Mouse (Mus musculus) testis, adult 2 months (tissue): Measurements from ENCODE around the gene Teddm1a. TPM values are rescaled to one million over a fixed set of nuclear protein-coding genes. Genes with fewer than 3 reads are reported as not detected.
"Not testable (repeated sequence)": the region's sequence is repeated elsewhere in the genome, so short reads cannot be mapped to it uniquely, and the experiment has no call there.

Experiments used
- H3K27ac ChIP-seq: fragments of 200-500 bp; 2 replicates; pipeline ENCODE4 v1.5.1; 2012; ENCODE audit warnings: low read depth, low read length; ENCODE audit not compliant: control insufficient read depth, insufficient read depth
- H3K27me3 ChIP-seq: fragments of 200-500 bp; 2 replicates; pipeline ENCODE4 v1.6.1; 2012; ENCODE audit warnings: mild to moderate bottlenecking, low read length, moderate library complexity; ENCODE audit not compliant: control insufficient read depth, insufficient read depth
- H3K36me3 ChIP-seq: fragments of 200-500 bp; 2 replicates; pipeline ENCODE4 v1.6.1; 2012; ENCODE audit warnings: mild to moderate bottlenecking, low read length; ENCODE audit not compliant: control insufficient read depth, insufficient read depth
- H3K4me1 ChIP-seq: fragments of 200-500 bp; 2 replicates; pipeline ENCODE4 v1.6.1; 2012; ENCODE audit warnings: low read length; ENCODE audit not compliant: control insufficient read depth, insufficient read depth
- H3K4me3 ChIP-seq: fragments of 200-500 bp; 2 replicates; pipeline ENCODE4 v1.5.1; 2012; ENCODE audit warnings: low read depth, mild to moderate bottlenecking, low read length, moderate library complexity, mixed read lengths; ENCODE audit not compliant: control insufficient read depth
- CTCF ChIP-seq: fragments of 200-500 bp; IDR thresholded peaks from 2 replicates; pipeline ENCODE4 v1.5.1; 2012; ENCODE audit warnings: low read depth, mild to moderate bottlenecking, inconsistent platforms, low read length, moderate library complexity; ENCODE audit not compliant: control insufficient read depth, insufficient read depth, insufficient replicate concordance
- POLR2A ChIP-seq: fragments of 200-500 bp; IDR thresholded peaks from 2 replicates; pipeline ENCODE4 v1.6.1; 2012; ENCODE audit warnings: low read depth, mild to moderate bottlenecking, inconsistent platforms, low read length, moderate library complexity; ENCODE audit not compliant: control insufficient read depth
- polyA plus RNA-seq: library from polyadenylated mRNA; depleted of rRNA; stranded (reverse); fragments of >200 nt; gene quantifications from 2 replicates; pipeline ENCODE4 v1.2.3, GENCODE M21; 2012; rRNA removed

Gene Teddm1a
- polyA plus RNA-seq: not detected in 2 replicates

DNA sequence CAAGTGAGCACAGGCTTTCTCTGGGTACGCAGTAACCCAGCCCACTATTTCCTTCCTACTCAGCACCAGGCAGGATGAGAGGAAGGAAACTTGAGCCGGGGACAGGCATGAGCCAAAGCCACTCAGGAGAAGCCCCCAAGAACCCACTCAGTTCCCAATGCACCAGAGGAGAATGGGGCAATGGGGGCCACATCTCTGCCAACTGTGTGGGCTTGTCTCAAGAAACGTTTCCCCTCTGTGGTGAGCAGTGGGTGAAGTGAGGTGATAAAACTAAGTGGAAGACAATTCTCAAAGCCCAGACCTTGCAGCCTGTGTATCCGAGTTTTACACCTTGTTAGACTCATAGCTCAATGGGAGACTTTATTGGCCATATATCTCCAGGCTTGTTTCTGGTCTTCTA is at the start of gene Teddm1a:
Gene Teddm1a (plus strand): TSS at position 301 of the 400 bp plus-strand sequence.
- no peak for TF ChIP-seq POLR2A
- no peak for TF ChIP-seq CTCF
- Histone ChIP-seq H3K4me3 (no peak within 1 kb of the TSS), H3K27ac (no peak within 1 kb of the TSS), H3K27me3 (no peaks in the 10 kb centered on the region), H3K36me3 (no peaks in the 10 kb centered on the region), H3K4me1 (no peaks in the 10 kb centered on the region; the same call in 1 of the 2 replicates)

DNA sequence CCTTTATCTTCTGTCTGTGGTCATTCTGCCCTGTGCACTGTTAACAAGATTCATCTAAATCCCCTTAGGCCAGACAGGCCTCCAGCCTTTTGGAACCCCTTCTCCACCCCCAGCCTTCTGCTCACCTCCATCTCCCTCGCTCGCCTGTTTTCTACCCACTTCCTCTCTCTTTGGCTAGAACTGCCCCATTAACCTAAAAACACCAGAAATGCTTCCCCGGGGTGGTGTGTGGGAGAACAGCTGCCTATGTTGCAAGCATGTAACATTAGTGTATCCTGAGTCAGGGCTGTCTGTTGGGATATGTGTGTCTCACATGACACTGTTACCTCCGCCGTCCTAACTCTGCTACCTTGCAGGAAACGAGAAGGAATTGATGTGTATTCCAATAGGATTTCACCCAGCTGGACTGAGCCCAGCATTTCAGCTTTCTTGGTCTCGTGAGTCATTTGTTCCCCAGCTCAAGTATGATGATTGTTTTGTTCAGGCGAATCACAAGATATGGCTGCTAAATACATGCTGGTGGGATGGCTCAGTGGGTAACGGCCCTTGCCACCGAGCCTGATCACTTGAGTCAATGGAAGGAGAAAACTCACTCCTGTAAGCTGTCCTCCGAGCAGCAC is 49.3 kb upstream of the Teddm1a start:
- no peak overlapping the region for H3K27ac ChIP-seq
- H3K36me3 ChIP-seq: no peaks in the 10 kb centered on the region
- H3K4me3 ChIP-seq: peak overlapping the region; percentile 20; the same call in 1 of the 2 replicates
- peaks cover 3% of the 10 kb centered on the region for H3K4me1 ChIP-seq
- no peak for TF ChIP-seq POLR2A
- TF ChIP-seq CTCF: no peak
- H3K27me3 ChIP-seq: no peaks in the 10 kb centered on the region

DNA sequence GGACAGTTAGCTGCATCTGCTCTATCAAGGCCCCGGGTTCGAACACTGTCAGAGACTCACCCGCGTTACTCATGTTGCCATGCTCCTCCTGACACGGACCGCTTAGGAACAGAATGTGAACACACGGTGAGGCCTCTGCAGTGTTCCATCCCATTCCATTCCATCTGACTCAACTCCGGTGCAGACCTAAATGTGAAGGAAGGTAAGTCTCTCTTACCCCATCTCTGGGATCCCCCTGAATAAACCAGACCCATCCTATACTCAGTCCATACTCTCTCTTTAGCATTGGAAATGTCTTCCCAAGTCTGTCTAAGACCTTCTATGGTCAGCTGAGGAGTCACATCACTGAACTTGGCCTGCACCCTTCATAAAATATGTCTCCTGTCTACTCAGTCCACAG is 47.5 kb upstream of the Teddm1a start, which contains the start of gene Rgsl1:
Gene Rgsl1 (minus strand): TSS at position 101 of the 400 bp plus-strand sequence.
- Histone ChIP-seq H3K36me3 (no peaks in the 10 kb centered on the region), H3K4me3 (peak within 1 kb of the TSS; percentile 59), H3K27me3 (no peaks in the 10 kb centered on the region), H3K27ac (no peak within 1 kb of the TSS), H3K4me1 (peaks cover 3% of the 10 kb centered on the region)
- no peak for TF ChIP-seq CTCF
- TF ChIP-seq POLR2A: peak; percentile 22; the same call in 1 of the 2 replicates

DNA sequence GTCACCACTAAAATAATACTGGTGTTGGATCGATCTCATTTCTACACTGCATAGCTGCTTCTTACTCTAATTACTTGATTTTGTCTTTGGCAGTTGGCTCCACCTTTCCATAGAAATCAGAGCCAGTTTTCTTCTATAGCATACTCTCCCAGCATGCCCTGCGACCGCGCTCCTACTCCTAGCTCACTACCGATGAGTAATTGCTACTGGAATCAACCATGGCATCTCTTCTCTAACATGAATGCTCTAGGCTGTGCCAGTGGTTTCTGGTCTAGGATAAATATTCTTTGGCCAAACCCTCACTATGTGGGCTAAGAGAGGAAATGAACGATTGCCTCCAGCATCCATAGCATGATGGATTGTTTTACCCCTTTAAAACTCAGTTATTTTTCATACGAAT is 45.1 kb upstream of the Teddm1a start:
- no peak for TF ChIP-seq POLR2A
- Histone ChIP-seq H3K27me3 (no peaks in the 10 kb centered on the region), H3K4me1 (peaks cover 3% of the 10 kb centered on the region), H3K36me3 (no peaks in the 10 kb centered on the region), H3K4me3 (no peak overlapping the region), H3K27ac (no peak overlapping the region)

DNA sequence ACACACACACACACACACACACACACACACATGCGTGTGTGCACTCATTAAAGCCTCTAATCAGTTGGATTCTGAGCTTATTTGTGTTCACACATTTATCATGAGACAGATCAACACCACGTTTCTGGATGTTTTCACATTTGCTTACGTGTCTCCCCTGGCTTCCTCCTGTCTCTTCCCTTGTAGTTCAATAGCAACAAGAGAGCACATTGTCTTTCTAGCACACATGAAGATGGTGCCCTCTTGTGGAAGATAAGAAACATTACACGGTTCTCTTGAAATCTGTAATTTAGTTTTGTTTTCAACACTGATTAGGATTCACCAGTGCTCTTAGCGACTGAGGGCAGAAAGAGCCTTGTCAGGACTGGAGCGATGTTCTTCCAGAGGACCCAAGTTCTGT is 44.7 kb upstream of the Teddm1a start:
- no peaks in the 10 kb centered on the region for H3K27me3 ChIP-seq
- H3K36me3 ChIP-seq: no peaks in the 10 kb centered on the region
- TF ChIP-seq CTCF: no peak
- no peak for TF ChIP-seq POLR2A
- H3K27ac ChIP-seq: no peak overlapping the region
- no peak overlapping the region for H3K4me3 ChIP-seq
- H3K4me1 ChIP-seq: peaks cover 3% of the 10 kb centered on the region

DNA sequence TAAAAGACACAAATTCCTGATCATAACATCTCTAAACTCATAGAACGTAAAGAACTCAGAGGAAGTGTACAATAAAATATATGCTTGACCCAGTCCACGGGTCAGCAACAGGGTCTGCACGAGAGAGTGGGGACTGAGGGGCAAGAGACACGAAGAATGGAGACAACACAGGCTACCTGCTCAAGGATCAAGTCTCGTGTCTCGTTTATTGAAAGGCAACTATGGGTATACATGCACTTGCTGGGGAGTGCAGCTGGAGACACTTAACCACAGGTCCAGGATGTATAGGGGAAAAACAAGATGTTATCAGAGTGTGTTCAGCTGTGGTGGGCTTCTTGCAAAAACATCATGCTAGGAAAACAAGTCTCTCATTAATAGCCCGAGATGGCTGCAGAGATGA is 38.8 kb upstream of the Teddm1a start:
- H3K4me3 ChIP-seq, H3K4me1 ChIP-seq, H3K36me3 ChIP-seq, H3K27ac ChIP-seq, H3K27me3 ChIP-seq: not testable (repeated sequence)

DNA sequence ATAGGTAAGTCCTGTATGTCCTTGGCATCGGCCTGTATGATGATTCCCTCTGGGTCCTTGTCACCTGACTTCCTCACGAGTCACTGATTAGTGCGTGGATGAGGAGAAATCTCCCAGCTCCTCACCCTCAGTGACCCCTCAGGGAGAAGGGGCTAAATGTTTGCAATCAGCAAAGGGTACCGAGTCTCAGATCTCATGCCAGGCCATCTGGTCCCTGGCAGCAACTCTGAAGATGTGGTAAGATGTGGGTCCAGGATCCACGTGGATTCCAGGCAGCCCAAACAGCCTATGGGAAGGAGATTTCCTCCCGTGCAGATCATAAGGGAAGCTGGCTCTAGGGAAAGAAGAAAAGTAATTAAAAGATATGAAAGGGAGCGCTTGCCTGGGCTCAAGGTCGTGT is 35.6 kb upstream of the Teddm1a start:
- no peak overlapping the region for H3K27ac ChIP-seq
- no peaks in the 10 kb centered on the region for H3K4me1 ChIP-seq
- no peaks in the 10 kb centered on the region for H3K27me3 ChIP-seq
- H3K36me3 ChIP-seq: no peaks in the 10 kb centered on the region
- TF ChIP-seq CTCF (no peak), POLR2A (no peak)
- H3K4me3 ChIP-seq: no peak overlapping the region

DNA sequence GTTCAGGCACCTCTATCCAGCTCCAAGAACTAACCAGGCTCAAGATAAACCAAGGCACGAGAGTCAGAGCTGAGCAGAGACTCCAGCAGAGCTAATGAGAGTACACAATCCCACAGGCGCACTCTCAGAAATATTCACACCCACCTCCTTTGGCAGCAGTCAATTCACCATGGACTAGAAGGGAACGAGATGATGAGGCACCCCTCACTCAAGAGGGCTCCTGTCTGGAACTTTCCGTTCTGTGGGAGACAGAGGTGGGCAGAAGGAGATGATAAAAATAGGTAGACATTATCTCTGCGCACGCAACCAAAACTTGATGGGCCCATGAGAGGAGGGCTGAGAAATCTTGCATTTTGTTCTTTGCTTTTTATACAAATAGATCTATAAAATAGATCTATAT is 17.5 kb upstream of the Teddm1a start, which contains the start of gene Teddm1b:
Gene Teddm1b (plus strand): TSS at position 301 of the 400 bp plus-strand sequence.
- TF ChIP-seq POLR2A (no peak), CTCF (no peak)
- Histone ChIP-seq H3K4me3 (no peak within 1 kb of the TSS), H3K27ac (no peak within 1 kb of the TSS), H3K4me1 (no peaks in the 10 kb centered on the region), H3K36me3 (no peaks in the 10 kb centered on the region), H3K27me3 (no peaks in the 10 kb centered on the region)

DNA sequence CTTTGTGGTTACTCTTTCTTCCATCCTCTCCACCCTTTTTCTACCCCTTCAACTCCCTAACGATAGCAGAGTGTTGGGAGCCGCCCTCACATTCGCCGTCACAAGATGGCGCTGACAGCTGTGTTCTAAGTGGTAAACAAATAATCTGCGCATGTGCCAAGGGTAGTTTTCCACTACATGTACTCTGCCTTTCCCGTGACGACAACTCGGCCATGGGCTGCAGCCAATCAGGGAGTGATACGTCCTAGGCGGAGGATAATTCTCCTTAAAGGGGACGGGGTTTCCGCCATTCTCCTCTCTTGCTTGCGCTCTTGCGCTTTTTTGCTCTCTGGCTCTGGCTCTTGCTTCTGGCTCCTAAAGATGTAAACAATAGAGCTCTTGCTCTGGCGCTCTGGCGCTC is 11.2 kb upstream of the Teddm1a start:
- not testable (repeated sequence) for H3K27ac ChIP-seq, H3K4me1 ChIP-seq, H3K27me3 ChIP-seq, H3K4me3 ChIP-seq, H3K36me3 ChIP-seq
